Mouse (Mus musculus): ENCODE measurements at regions not wholly inside any gene's neighbourhood (a gene's known extent, or its start where the extent isn't known, plus 50 kb on each side); places are given as distances from the start of the nearest gene placed in this dataset.

- TF ChIP-seq CTCF (IDR thresholded peaks at IDR 0.05; ENCODE audit: low read depth) (no peak), EP300 (IDR thresholded peaks at IDR 0.05; ENCODE audit: low read depth) (no peak)
These were observed 478.9 kb upstream of the Fat1 start for GRCm38 (mm10) chr8:44456336-44456735.
